Mouse (Mus musculus): ENCODE measurements around the gene Gm28047. TPM values are rescaled to one million over a fixed set of nuclear protein-coding genes. Genes with fewer than 3 reads are reported as not detected.

The Gm28047 gene
- total RNA-seq, 2 experiments from 2014 or later: 0.60 TPM; not detected in 1

GRCm38 (mm10) chr15:102516728-102517404 lies 108.0 kb downstream of the Gm28047 start, which contains the start of gene Map3k12:
Gene Map3k12 (minus strand): TSS chr15:102517064.
- DNase-seq (ENCODE audit: low spot score in 2 of 2): peak; percentile 76 to 82

DNA sequence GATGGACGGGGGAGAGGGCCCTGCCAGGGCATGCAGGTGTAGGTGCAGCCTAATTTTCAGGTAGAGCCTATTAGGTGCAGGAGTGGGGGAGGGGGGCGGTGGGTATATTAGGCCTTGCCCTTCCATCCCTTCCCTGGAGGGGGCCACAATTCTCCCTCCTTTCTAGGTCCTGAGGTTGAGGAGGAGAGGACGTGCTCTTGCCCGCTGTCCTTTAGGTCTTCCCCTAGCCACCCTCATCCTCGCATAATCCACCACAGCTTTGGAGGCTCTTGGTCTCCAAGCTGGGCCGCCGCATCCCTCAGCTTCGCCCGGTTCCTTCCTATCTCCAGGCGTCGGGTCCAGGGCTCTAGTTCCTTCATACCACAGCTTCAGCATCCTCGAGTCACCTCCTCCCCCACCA lies 108.6 kb downstream of the Gm28047 start:
- no peak for DNase-seq (ENCODE audit: low spot score in 2 of 2)

DNA sequence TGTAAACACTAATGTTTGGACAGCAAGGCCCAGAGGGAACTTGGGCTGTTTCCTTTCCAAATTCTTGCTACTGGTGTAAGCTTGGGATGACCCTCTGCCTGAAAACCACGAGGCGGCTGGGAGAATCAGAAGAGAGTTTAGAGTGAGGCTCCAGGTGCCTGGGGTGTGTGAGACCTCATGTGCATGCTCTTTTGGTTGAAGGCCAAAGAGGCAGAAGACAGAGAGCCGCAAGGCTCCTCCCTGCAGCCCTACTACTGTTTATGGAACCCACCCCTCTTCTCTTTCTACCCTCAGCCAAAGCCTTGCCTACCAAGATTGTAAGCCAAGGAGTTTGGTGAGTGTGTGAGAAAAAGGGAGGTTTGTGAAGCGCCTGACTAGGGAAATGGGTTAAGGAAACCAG lies 109.1 kb downstream of the Gm28047 start:
- DNase-seq (ENCODE audit: low spot score in 2 of 2): no peak

DNA sequence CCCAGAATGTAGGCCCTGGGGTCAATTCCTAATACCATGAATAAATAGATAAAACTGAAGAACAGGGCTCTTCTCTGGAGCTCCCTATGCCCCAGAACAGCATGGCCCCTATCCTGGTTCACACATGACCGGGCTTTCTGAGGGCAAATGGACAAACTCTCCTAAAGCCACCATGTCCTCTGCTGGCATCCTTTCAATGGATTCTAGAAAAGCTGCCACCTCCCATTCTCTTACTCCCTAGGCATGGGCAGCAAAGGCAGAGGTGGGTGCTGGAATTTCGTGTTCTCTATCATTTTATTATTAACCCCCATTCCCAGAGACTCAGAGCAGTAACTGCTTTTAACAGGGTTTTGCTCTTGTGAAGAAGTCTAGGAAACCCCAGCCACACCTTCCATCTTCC lies 109.6 kb downstream of the Gm28047 start:
- DNase-seq (ENCODE audit: low spot score in 2 of 2): no peak

- no peak for DNase-seq (ENCODE audit: low spot score in 2 of 2)
Observed at GRCm38 (mm10) chr15:102513004-102513403, 111.9 kb downstream of the Gm28047 start.

- no peak for DNase-seq (ENCODE audit: low spot score in 2 of 2)
Observed at GRCm38 (mm10) chr15:102512471-102512870, 112.4 kb downstream of the Gm28047 start.

DNA sequence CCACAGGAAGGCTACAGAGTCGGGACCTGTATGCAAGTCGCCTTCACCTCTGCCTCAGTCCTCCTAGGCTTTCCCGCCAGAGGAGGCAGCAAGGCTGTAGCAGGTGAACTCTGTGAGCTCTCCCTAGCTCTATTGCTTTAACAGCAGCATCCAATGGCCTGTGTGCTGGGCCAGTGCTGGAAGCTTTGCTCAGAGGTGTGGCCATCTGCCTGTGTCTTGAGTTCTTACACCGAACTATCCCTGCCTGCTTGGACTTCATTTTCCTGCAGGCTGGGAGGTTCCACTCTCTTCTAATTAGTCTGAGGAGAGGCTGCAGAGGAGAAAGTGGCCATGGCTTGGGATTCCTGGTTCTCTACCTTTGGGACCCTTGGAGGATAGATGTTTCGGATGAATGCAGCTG lies 112.9 kb downstream of the Gm28047 start:
- DNase-seq (ENCODE audit: low spot score in 2 of 2): no peak

DNA sequence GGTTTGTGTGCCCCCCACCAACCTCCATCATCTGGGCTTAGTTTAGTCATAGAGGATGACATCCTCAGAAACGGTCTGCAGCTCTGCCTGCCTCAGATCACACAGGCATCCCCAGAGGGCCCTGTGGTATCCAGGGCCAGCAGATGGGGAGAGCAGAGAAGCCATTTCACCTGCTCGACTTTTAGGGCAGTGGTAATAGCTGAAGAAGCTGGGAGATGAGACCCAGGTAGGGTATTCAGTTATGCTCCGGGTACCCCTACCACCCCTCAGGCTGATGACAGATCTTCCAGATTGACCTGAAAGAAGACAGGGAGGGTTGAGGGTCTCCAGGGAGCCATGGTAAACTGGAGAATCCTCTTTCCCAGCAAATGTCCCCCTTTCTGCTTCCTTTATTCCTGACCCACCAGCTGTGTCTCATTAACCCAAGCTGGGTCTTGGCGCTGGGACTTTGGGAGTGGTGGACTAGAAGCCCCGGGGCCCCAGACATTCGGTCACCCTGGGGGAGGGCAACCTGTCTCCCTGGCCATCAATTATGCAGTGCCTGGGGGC lies 113.5 kb downstream of the Gm28047 start:
- no peak for DNase-seq (ENCODE audit: low spot score in 2 of 2)

DNA sequence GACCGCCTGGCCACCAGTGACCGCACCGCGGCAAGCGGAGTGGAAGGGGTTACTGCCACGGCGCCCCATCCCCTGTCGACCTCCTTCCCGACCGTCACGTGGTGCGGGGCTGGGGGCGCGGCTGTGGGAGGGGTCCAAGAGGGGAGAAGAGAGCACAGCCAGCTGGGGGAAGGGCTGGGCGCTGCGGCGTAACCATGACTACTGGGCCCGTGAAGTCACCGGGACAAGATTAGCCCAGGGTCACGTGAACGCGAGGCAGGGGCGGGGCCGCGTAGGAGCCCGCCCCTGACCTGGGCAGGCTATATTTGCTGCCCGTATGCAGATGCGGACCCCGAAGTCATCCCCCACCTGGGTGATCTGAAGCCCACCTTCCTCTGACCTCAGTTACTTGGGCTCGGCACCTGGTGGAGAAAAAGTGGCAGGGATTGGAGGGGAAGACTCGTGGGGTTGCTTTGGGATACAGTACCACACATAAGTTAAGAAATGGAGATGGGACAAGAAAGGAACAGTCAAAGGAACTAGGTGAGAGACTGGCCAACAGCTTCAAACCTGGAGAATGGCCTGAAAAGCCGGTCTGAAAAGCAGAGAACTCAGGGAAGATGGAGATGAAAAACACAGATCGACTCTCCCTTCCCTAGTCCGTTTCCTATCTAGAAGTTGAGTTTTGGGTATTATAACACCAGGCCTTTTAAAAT lies 114.1 kb downstream of the Gm28047 start:
- DNase-seq (ENCODE audit: low spot score in 2 of 2): peak; percentile 89 to 93

DNA sequence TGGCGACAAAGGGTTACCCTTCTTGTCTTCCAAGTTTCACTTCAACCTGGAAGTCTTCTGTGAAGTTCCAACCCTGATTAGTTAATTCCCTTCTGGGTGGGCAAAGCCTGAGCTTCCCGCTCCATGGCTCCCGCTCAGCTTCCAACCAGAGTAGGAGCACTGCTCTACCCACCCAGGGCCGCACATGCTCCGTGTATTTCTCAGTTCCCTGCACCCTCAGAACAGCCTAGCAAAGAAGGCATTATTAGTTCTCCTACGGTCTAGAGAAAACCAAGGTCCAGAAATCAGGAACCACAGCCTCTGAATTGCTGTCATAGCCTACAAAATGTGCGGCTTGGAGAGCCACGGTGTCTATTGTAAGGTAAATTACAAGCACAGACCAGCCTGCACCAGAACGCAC lies 114.8 kb downstream of the Gm28047 start:
- no peak for DNase-seq (ENCODE audit: low spot score in 2 of 2)

- no peak for DNase-seq (ENCODE audit: low spot score in 2 of 2)
Observed at GRCm38 (mm10) chr15:102508336-102508735, 116.5 kb downstream of the Gm28047 start.

- DNase-seq (ENCODE audit: low spot score in 2 of 2): no peak
Observed at GRCm38 (mm10) chr15:102507561-102507960, 117.3 kb downstream of the Gm28047 start.

DNA sequence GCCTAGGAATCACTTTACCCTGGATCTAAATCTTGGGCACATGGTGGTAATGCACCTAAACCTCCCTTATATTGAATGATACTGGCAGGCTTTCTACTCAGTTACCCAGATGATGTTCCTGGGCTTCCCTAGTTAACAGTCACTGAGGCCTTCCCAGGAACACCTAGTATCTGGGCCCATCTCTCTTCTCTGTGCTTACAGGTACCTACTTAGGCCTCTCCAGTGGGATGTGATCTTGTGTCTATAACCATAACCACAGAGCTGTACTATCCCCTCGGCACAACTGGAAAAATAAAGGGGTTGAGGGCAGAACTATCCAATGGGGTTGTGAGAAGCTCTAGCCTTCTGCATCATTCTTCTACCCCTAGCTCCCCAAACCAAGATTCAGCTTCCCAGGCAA lies 118.0 kb downstream of the Gm28047 start:
- no peak for DNase-seq (ENCODE audit: low spot score in 2 of 2)

DNA sequence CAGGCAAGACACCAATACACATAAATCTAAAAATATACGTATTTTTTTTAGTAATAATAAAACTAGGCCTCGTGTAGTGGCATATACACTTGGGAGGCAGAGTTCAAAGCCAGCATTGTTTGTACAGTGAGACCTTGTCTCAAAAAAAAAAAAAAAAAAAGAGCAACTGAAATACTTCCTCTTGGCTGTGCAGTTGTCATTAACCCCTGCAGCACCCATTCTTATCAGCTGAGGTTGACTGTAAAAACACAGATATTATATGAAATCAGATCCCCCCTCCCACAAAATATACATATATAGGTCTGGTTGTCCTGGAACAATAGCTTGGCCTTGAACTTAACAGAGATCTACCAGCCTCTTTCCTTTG lies 118.4 kb downstream of the Gm28047 start:
- DNase-seq (ENCODE audit: low spot score in 2 of 2): no peak

GRCm38 (mm10) chr15:102505770-102506463 lies 119.0 kb downstream of the Gm28047 start:
- DNase-seq (ENCODE audit: low spot score in 2 of 2): no peak

- peak in 1 of 2 experiments; percentile 11 for DNase-seq (ENCODE audit: low spot score in 2 of 2)
Observed at GRCm38 (mm10) chr15:102505073-102505769, 119.6 kb downstream of the Gm28047 start.

DNA sequence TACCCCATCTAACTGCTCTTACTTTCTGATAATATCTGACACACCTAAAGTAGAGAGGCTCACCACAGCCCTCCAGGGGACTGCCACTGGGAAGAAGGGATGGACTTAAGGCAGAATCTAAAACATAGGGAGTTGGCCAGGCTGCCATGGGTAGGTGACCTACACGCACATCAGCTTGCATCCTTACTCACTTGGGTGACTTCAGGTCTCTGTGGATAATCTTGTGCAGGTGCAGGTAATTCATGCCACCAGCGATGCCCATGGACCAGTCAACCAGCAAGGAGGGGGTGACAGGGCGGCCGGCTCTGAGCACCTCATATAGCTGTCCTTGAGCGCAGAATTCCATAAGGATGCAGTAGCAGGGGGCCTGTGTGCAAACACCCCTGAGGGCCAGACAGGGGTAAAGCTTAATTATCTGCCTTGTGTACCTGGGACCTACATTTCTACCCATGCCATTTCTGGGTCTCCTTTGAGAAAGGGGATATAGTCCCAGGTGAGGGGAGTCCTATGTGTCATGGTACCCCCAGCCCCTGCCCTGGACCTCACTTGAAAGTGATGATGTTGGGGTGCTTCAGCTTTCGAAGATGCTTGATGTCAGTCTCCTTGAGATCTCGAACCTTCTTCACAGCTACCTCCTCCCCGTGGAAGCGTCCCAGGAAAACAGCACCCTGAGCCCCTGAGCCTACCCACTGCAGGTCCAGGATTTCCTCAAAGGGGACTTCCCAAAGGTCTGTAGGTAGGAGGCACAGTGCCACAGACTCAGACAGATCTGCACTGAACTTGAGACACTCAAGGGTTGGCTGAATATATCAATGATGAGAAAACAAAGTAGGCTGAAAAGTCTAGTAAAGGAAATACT lies 120.7 kb downstream of the Gm28047 start:
- DNase-seq (ENCODE audit: low spot score in 2 of 2): no peak

DNA sequence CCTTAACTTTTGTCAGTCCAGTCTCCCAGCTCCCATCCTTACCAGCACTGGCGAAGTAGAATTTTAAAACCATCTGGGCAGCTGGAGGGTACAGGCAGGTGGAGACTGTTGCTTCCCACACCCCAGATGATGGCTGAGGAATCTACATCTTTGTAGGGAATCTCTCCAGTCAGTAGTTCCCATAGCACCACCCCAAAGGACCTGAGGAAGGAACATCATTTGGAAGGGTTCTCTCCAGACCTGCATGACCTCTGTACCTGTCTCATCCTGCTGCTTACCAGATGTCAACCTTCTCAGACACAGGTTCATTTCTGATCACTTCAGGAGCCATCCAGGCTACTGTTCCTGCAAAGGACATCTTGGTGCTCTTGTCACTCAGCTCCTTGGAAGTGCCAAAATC lies 121.4 kb downstream of the Gm28047 start, which contains the start of gene Gm10337:
Gm10337 (plus strand) TSS at position 276 of the 400 bp plus-strand sequence.
- DNase-seq (ENCODE audit: low spot score in 2 of 2): no peak

DNA sequence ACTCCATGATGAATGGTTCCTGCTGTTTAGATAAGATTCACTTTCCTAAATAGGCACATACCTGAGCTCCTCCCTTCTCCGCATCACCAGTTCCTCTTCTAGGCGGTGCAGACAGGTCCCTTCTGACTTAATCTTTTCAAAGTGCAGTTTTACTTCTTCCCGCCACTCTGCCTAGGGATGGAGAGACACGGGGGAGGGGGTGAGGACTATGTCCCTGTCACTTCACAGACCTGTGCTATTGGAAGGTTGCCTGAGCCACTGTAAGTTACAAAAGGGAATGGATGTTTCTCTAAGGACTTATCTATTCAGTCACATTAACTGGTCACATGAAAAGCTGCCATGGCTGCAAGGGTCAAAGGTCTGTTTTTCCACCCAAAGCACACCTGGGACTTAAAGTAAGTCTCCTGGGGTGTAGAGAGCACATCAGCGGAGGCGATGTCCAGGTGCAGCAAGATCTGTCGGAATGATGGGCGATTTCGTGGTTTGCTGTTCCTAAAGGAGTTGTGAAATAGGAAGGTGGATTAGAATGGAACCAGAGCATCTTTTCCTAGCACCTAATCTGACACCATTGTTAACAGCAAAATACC lies 122.5 kb downstream of the Gm28047 start:
- no peak for DNase-seq (ENCODE audit: low spot score in 2 of 2)
